Mouse (Mus musculus) liver, adult 2 months (tissue): ENCODE measurements around the gene Snta1.

Experiments used
- CTCF ChIP-seq: fragments of 200-500 bp; IDR thresholded peaks from 2 replicates; pipeline ENCODE4 v1.5.1; 2011; ENCODE audit warnings: low read depth, low read length, control low read depth
- POLR2A ChIP-seq: fragments of 200-500 bp; IDR thresholded peaks from 2 replicates; pipeline ENCODE4 v1.6.1; 2011; ENCODE audit warnings: low read length, control low read depth; ENCODE audit not compliant: insufficient read depth; ENCODE audit errors: extremely low read depth

GRCm38 (mm10) chr2:154440453-154440852 is 32.6 kb upstream of the Snta1 start:
- TF ChIP-seq POLR2A, result no peak
- TF ChIP-seq CTCF, result no peak
